Mouse (Mus musculus) heart, embryonic 14.5 days (tissue): ENCODE data around the gene Atg9a. TPM values are rescaled to one million over a fixed set of nuclear protein-coding genes. Genes with fewer than 3 reads are reported as not detected.

ENCODE experiments used
- ATAC-seq: fragments of 200-750 bp; cut with Nextera tagmentation; 2 replicates; pipeline ENCODE4 v1.8.0; 2017; ENCODE audit warnings: low read depth, moderate TSS enrichment; ENCODE audit not compliant: insufficient number of reproducible peaks, insufficient read depth, low FRiP score
- H3K27ac ChIP-seq, 2 experiments: fragments of 200-500 bp in 1 of 2; fragments of 300-500 bp in 1 of 2; sonication (generic) in 1 of 2; replicated peaks in 1 of 2; 2 replicates each; pipeline ENCODE4 v1.5.1; 2012 to 2014; ENCODE audit warnings: low read depth in 2 of 2, low read length in 2 of 2, control low read depth in 1 of 2, mild to moderate bottlenecking in 1 of 2, mixed read lengths in 1 of 2; ENCODE audit not compliant: control insufficient read depth in 1 of 2, insufficient read depth in 1 of 2
- H3K27me3 ChIP-seq: fragments of 300-500 bp; sonication (generic); 2 replicates; pipeline ENCODE4 v1.6.1; 2014; ENCODE audit warnings: mild to moderate bottlenecking, low read length, control low read depth; ENCODE audit not compliant: control insufficient read depth, insufficient read depth
- H3K36me3 ChIP-seq: fragments of 300-500 bp; sonication (generic); 2 replicates; pipeline ENCODE4 v1.6.1; 2014; ENCODE audit warnings: mild to moderate bottlenecking, control low read depth, low read length, mixed read lengths; ENCODE audit not compliant: control insufficient read depth, insufficient read depth
- H3K4me1 ChIP-seq, 2 experiments: fragments of 200-500 bp in 1 of 2; fragments of 300-500 bp in 1 of 2; sonication (generic) in 1 of 2; 2 replicates each; pipeline ENCODE4 v1.6.1; 2012 to 2014; ENCODE audit warnings: low read length in 2 of 2, control low read depth in 1 of 2, mixed read lengths in 1 of 2; ENCODE audit not compliant: control insufficient read depth in 2 of 2, insufficient read depth in 2 of 2
- H3K4me2 ChIP-seq: fragments of 300-500 bp; sonication (generic); 2 replicates; pipeline ENCODE4 v1.6.1; 2014; ENCODE audit warnings: mild to moderate bottlenecking, low read length
- H3K4me3 ChIP-seq, 2 experiments: fragments of 200-500 bp in 1 of 2; fragments of 300-500 bp in 1 of 2; sonication (generic) in 1 of 2; 2 replicates each; pipeline ENCODE4 v1.5.1; 2012 to 2014; ENCODE audit warnings: low read length in 2 of 2, mild to moderate bottlenecking in 2 of 2, control low read depth in 1 of 2, low read depth in 1 of 2, moderate library complexity in 1 of 2; ENCODE audit not compliant: control insufficient read depth in 1 of 2, insufficient read depth in 1 of 2
- H3K9ac ChIP-seq: fragments of 300-500 bp; sonication (generic); 2 replicates; pipeline ENCODE4 v1.6.1; 2014; ENCODE audit warnings: mild to moderate bottlenecking, low read length
- H3K9me3 ChIP-seq: fragments of 300-500 bp; sonication (generic); 2 replicates; pipeline ENCODE4 v1.6.1; 2016; ENCODE audit warnings: low read length, control low read depth; ENCODE audit not compliant: control insufficient read depth
- WGBS: fragments of 180-500 bp; shearing (Covaris S2); extraction: QIAGEN DNeasy Blood & Tissue Kit; methylation state at CpG from one replicate; pipeline ENCODE4 v1.1.7; 2014; 5-methylcytosine and 5-hydroxymethylcytosine counted together
- polyA plus RNA-seq: library from polyadenylated mRNA; unstranded; fragments of >200 nt; fragmentation: Nextera tagmentation; extraction: Ambion mirVana; gene quantifications from 2 replicates; pipeline ENCODE4 v1.2.1, GENCODE M21; 2014

The Atg9a gene
- polyA plus RNA-seq, 1 experiment from 2014 or later, result 29.2 TPM

GRCm38 (mm10) chr1:75219531-75219930 lies 27.5 kb upstream of the Atg9a start, which contains the start of gene Tuba4a:
TSS of gene Tuba4a (minus strand) at chr1:75219865.
- H3K4me1 ChIP-seq, result peaks cover 4 to 9% of the 10 kb centered on the region in 2 experiments
- no peaks in the 10 kb centered on the region for H3K9me3 ChIP-seq
- peak within 1 kb of the TSS; percentile 77 for H3K9ac ChIP-seq
- peaks cover 18% of the 10 kb centered on the region for H3K36me3 ChIP-seq
- peak within 1 kb of the TSS in 1 of 2 experiments; percentile 21; a peak in 1 of 4 replicates for H3K27ac ChIP-seq
- peak within 1 kb of the TSS; percentile 88 for H3K4me2 ChIP-seq
- 0% methylated on average over 34 of the region's 34 CpGs for WGBS
- H3K4me3 ChIP-seq, result peak within 1 kb of the TSS; percentile 52 to 63
- H3K27me3 ChIP-seq, result peaks cover 29% of the 10 kb centered on the region
- ATAC-seq, result peak; percentile 17; the same call in 1 of the 2 replicates

GRCm38 (mm10) chr1:75219078-75219477 lies 27.1 kb upstream of the Atg9a start:
- Histone ChIP-seq H3K27me3 (peaks cover 29% of the 10 kb centered on the region), H3K27ac (peak overlapping the region in 1 of 2 experiments; percentile 21; a peak in 1 of 4 replicates), H3K9ac (peak overlapping the region; percentile 77), H3K4me3 (peak overlapping the region; percentile 52 to 63), H3K4me2 (peak overlapping the region; percentile 88), H3K36me3 (peaks cover 22% of the 10 kb centered on the region), H3K9me3 (no peaks in the 10 kb centered on the region), H3K4me1 (peaks cover 4 to 9% of the 10 kb centered on the region in 2 experiments)
- under 1% methylated on average over 24 of the region's 24 CpGs for WGBS
- ATAC-seq, result peak; percentile 82

DNA sequence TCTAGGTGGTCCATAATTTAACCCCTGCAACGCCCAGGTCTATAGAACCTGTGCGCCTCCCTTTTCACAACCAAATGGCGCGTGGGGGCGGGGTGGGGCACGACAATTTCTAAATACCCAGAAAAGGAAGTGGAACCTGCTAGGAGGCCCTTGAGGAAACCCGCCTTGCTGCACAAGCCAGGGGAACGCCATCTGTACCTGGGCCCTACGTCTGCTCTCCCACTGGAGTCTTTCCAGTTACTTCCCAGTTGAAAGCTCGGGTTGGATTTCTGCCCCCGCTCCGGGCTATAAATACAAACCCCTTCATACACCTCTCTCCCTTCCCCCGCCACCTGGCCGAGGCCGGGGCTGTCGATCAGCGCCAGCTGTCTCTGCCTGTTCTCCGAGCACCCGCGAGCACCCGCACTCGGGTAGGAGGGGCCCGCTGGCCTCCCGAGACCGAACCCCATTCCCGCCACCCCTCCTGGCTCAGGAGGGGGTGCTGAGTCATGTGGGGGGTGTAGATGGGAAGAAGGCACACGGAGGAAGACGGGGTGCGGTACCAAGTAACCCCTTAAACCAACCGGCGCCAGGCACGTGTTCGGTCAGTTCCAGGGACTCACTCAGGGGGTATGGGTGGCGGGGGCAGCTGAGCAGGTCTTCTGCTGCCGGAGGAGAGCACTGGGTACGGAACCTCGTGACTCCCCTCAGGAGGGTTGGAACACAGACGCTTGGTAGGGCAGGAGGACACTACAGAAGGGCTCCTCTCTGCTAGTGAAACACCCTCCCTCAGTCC lies 26.4 kb upstream of the Atg9a start:
- peaks cover 29% of the 10 kb centered on the region for H3K27me3 ChIP-seq
- peak; percentile 29 for ATAC-seq
- H3K9me3 ChIP-seq, result no peaks in the 10 kb centered on the region
- H3K9ac ChIP-seq, result peak overlapping the region; percentile 77
- H3K4me1 ChIP-seq, result peaks cover 4 to 9% of the 10 kb centered on the region in 2 experiments
- WGBS, result 2% methylated on average over 38 of the region's 38 CpGs
- peak overlapping the region; percentile 88 for H3K4me2 ChIP-seq
- H3K4me3 ChIP-seq, result peak overlapping the region; percentile 52 to 63
- peaks cover 29% of the 10 kb centered on the region for H3K36me3 ChIP-seq
- peak overlapping the region in 1 of 2 experiments; percentile 21; a peak in 1 of 4 replicates for H3K27ac ChIP-seq

DNA sequence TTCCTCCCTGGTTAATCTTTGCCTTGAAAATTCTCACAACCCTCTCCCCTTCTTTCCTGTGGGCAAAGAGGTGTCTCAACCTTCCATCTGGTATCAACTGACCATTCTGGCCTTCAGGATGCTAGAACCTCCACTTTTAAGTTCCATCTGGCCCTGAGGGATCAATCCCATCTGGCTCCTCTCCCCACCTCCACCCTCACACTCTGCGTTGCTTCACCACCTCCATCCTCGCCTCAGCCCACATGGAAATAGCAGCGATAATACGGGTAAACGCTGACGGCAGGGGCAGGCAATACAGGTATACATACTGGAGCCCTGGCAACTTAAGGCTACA lies 25.9 kb upstream of the Atg9a start:
- H3K27ac ChIP-seq, result no peak overlapping the region
- H3K4me3 ChIP-seq, result peak overlapping the region; percentile 52 to 63; a peak in 3 of 4 replicates
- H3K9ac ChIP-seq, result peak overlapping the region; percentile 77
- WGBS, result 3% methylated on average over 6 of the region's 6 CpGs
- ATAC-seq, result no peak
- peaks cover 4 to 9% of the 10 kb centered on the region in 2 experiments for H3K4me1 ChIP-seq
- H3K9me3 ChIP-seq, result no peaks in the 10 kb centered on the region
- H3K36me3 ChIP-seq, result peaks cover 34% of the 10 kb centered on the region
- H3K4me2 ChIP-seq, result peak overlapping the region; percentile 88
- peaks cover 29% of the 10 kb centered on the region for H3K27me3 ChIP-seq

GRCm38 (mm10) chr1:75216797-75217585 lies 25.0 kb upstream of the Atg9a start:
- peaks cover 43% of the 10 kb centered on the region for H3K36me3 ChIP-seq

DNA sequence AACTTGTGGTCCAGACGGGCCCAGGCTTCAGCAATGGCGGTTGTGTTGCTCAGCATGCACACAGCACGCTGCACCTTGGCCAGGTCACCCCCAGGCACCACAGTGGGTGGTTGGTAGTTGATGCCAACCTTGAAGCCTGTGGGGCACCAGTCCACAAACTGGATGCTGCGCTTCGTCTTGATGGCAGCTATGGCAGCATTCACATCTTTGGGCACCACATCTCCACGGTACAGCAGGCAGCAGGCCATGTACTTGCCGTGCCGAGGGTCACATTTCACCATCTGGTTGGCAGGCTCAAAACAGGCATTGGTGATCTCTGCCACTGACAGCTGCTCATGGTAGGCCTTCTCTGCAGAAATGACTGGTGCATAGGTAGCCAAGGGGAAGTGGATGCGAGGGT lies 23.8 kb upstream of the Atg9a start:
- ATAC-seq, result no peak
- WGBS, result 89% methylated on average over 9 of the region's 9 CpGs
- Histone ChIP-seq H3K9ac (no peak overlapping the region), H3K4me3 (no peak overlapping the region), H3K4me1 (peaks cover 9 to 19% of the 10 kb centered on the region in 2 experiments), H3K36me3 (peaks cover 47% of the 10 kb centered on the region), H3K27me3 (peaks cover 19% of the 10 kb centered on the region), H3K27ac (no peak overlapping the region), H3K4me2 (no peak overlapping the region), H3K9me3 (no peaks in the 10 kb centered on the region)

More at GRCm38 (mm10) chr1:75216797-75217585, 25.0 kb upstream of the Atg9a start:
- Histone ChIP-seq H3K4me1 (peaks cover 5 to 9% of the 10 kb centered on the region in 2 experiments), H3K4me2 (no peak overlapping the region), H3K27me3 (peaks cover 29% of the 10 kb centered on the region), H3K27ac (no peak overlapping the region), H3K9me3 (no peaks in the 10 kb centered on the region), H3K4me3 (no peak overlapping the region), H3K9ac (no peak overlapping the region)
- 74% methylated on average over 13 of the region's 13 CpGs for WGBS
- no peak for ATAC-seq

- Histone ChIP-seq H3K36me3 (peaks cover 47% of the 10 kb centered on the region), H3K27ac (no peak overlapping the region), H3K9ac (no peak overlapping the region), H3K4me2 (no peak overlapping the region), H3K27me3 (peaks cover 12% of the 10 kb centered on the region), H3K4me3 (no peak overlapping the region), H3K4me1 (peaks cover 12 to 24% of the 10 kb centered on the region in 2 experiments), H3K9me3 (no peaks in the 10 kb centered on the region)
- no peak for ATAC-seq
- 67% methylated on average over 5 of the region's 5 CpGs for WGBS
Observed at GRCm38 (mm10) chr1:75214886-75215285, 22.9 kb upstream of the Atg9a start.
